Mouse (Mus musculus): ENCODE results near the gene Alcam.

Alcam gene

DNA sequence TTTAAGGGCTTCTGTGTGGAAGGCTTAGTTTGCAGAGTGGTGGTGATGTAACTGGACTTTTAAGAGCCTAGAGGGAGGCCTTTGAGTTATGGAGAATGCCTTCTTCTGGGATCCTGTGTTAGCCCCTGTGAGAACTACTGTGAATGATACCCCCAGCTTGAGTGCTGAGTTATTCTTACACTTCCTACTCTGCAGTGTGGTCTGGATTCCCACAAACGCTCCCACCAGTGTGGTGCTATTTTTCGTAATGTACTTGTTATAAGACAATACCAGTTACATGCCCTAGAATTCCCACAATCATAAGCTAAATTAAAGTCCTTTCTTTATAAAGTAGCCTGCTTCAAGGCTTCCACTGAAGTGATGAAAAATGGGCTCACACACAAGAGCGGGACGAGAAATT, 87.0 kb downstream of the Alcam start:
- DNase-seq (ENCODE audit: low read depth), result no peak

- no peak for DNase-seq (ENCODE audit: low read depth)
These were observed 89.8 kb downstream of the Alcam start for GRCm38 (mm10) chr16:52363944-52364511.

DNA sequence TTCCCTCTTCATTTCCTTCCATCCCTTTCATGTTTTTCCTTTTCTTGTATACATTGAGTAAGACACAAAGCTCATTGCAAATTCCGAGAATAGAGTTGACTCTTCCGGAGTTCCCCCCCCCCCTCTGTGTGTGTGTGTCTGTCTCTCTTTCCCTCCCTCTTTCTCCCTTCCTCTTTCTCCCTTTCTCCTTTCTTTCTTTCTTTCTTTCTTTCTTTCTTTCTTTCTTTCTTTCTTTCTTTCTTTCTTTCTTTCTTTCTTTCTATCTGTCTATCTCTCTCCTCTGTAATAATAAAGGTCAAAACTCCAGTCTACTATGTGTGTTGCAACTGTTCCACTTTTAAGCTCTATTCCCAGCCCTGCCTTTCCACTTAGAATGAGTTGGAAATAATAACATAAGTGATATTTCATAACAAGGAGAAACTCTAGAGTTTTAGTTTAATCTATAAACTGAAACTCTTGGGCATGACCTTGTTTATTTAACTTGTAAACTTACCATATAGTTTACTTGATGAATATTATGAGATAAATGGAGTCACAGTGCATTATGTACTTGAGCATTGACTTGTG, 110.3 kb downstream of the Alcam start:
- DNase-seq (ENCODE audit: low read depth), result no peak

- DNase-seq (ENCODE audit: low read depth), result no peak
These were observed 111.0 kb downstream of the Alcam start for GRCm38 (mm10) chr16:52342694-52343466.

DNA sequence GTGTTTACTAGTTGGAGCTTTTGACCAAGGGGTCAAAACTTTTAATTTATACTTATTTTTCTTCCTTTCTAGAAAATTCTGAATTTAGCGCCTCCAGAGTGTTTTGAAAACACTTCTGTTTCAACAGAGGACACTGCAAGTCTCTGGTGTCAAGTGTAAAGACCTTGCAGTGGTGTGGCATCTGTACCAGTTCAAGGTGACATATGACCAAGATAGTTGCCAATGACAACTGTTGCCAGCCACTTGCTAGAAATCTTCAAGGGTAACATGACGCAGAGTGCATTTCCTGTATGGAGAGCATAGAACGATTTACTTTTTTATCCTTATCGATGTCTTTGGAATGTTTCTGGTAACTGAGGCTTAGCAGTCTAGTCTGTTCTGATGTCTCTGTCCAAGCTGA, 119.8 kb downstream of the Alcam start:
- DNase-seq (ENCODE audit: low read depth), result no peak

DNA sequence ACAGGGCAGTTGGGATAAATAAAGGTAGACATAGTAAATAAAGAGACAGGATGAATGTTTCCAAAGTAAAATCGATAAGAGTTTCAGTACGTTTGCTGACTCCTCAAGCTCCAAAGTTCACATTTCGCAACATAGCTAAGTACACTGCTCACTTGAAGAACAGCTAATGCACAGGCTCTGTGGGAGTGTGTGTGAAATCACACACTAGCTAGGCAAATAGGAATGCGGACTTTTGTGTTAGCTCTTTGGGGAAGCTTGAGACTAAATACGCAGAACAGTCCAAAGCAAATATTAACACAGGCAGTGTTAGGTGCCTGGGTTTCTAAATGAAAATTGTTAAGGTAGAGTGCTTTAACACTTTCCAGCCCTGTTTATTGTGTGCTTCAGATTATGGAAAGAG, 120.2 kb downstream of the Alcam start:
- DNase-seq (ENCODE audit: low read depth), result no peak

DNA sequence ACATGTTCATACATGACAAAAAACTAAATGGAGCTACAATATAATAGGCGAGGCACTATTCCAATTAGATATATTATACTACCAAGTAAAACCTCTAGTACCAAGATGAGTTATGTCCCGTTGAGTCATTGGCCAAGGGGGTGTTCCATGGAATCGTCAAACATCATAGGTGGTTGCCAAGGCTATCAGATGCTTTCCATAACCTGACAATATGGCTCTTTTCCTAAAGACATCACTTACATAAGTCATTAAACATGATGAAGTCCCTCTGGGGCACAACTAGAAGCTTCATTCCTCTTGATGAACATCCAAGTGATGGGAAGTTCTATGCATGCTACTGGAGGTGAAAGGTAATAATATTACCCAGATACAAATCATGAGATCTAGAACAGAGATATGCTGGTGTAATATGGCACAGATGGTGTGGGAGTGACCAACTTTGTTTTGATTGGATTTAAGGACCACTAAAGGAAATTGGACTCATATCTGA, 122.5 kb downstream of the Alcam start:
- no peak for DNase-seq (ENCODE audit: low read depth)

- DNase-seq (ENCODE audit: low read depth), result no peak
These were observed 124.5 kb downstream of the Alcam start for GRCm38 (mm10) chr16:52329420-52329819.

DNA sequence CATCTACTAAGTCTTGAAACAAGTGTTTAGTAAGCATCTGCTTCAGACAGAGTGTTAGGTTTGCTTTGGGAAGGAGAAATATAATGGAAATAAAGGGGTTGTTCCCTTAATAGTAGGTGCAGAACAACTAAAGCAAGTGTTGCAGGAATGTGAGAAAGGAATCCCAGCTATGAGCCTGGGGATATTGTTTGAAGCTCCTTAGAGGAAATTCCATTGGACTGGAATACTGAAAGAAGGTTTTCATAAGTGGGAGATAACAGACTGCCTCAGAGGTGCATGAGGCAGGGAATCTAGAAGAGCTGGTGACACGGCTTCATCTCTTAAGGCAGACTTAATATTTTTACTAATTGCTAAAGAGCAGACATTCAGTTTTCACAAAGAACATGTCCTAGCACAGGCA, 134.6 kb downstream of the Alcam start:
- no peak for DNase-seq (ENCODE audit: low read depth)

DNA sequence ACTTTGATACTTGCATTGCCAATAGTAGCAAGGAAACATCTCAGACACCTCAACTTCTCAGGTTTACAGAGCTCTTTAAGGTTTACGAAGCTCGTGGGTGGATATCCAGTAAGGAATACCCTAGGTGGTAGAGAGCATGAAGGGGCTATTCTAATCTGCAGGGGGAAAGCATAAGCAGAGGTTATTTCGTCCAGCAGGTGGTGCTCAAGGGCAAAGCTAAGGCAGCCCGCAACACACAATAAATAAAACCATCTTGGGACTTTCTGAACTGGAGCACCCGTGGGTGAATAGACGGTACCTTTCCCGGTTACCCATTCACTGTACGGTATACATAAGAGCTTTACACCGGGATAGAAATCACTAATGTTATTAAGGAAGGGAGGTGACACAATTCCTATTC, 142.8 kb downstream of the Alcam start:
- DNase-seq (ENCODE audit: low read depth), result peak; percentile 9

GRCm38 (mm10) chr16:52307016-52307415, 146.9 kb downstream of the Alcam start:
- DNase-seq (ENCODE audit: low read depth), result no peak

GRCm38 (mm10) chr16:52303532-52303902, 150.4 kb downstream of the Alcam start:
- no peak for DNase-seq (ENCODE audit: low read depth)

- no peak for DNase-seq (ENCODE audit: low read depth)
These were observed 150.9 kb downstream of the Alcam start for GRCm38 (mm10) chr16:52302790-52303531.

- no peak for DNase-seq (ENCODE audit: low read depth)
These were observed 152.1 kb downstream of the Alcam start for GRCm38 (mm10) chr16:52301730-52302129.

GRCm38 (mm10) chr16:52296376-52296775, 157.5 kb downstream of the Alcam start:
- no peak for DNase-seq (ENCODE audit: low read depth)

DNA sequence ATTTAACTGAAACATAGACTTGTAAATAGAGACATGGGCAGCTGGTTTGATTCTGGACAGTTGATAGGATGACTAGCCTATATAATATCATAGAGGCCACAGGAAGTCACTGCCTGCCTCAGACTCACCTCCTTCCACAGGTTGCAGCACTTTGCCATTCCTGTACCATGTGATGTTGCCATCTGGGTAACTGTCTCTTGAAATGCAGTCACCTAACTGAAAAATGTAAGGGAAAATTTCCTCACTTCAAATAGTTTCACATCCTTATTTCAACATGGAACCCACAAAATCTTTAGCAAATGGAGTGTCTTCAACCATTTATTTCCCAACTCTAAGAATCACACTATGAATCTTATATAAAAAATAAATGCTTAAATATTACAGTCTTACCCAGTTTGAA, 158.3 kb downstream of the Alcam start:
- no peak for DNase-seq (ENCODE audit: low read depth)

- no peak for DNase-seq (ENCODE audit: low read depth)
These were observed 161.3 kb downstream of the Alcam start for GRCm38 (mm10) chr16:52292440-52293048.

DNA sequence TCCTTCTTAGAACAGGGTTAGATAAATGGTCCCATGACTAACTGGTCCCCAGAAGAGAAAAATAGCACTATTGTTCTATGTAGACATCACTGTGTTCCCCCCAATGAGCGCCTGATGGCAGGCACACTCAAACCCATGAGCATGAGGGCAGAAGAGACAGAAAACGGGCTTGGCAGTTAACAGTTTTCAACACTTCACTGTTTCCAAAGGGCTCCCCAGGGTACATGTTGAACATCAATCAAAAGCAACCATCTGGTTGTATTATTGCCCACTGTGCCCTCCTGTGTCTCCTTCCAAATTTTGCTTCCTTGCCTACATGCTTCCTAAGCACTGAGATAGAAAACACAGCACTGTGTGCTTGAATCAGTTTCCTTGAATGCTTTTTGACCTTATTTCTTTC, 173.7 kb downstream of the Alcam start:
- DNase-seq (ENCODE audit: low read depth), result no peak

- DNase-seq (ENCODE audit: low read depth), result no peak
These were observed 188.8 kb downstream of the Alcam start for GRCm38 (mm10) chr16:52265066-52265465.

DNA sequence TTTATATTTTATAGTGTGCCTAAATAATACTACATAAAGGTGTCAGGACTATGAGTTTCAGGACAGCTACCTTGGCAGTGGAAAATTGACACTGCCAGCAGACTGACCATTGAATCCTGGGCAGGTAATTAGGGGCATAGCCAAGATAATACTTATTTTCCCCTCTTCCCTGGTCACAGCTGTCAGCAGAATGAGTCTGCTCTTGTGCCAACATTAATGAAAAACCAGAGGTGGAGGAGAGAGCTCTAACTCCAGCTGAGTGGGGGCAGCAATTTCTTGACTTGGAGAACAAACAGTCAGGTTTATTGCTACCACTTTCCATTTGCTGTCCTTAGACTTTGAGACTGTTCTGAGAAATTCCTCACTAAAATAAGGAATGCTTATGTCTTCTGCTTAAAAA, 190.1 kb downstream of the Alcam start:
- DNase-seq (ENCODE audit: low read depth), result no peak

DNA sequence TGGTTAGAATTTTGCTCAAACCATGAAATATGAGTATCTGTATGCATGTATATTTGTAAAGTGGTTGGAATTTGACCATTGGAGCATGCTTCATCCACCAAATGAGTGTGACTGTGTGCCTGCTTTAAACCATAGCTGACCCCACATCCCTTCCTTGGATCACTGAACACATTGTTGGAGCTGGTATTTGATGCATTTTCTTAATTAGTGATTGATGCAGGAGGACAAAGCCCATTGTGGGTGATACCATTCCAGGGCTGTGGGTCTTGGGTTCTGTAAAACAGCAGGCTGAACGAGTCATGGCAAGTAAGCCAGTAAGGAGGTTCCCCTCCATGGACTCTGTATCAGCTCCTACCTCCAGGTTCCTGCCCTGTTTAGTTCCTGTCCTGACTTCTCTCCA, 191.3 kb downstream of the Alcam start:
- DNase-seq (ENCODE audit: low read depth), result no peak

- no peak for DNase-seq (ENCODE audit: low read depth)
These were observed 192.1 kb downstream of the Alcam start for GRCm38 (mm10) chr16:52261755-52262154.
